Mouse (Mus musculus) cortical plate, adult 2 months (tissue): ENCODE results near the gene Ptpn13. TPM values are rescaled to one million over a fixed set of nuclear protein-coding genes. Genes with fewer than 3 reads are reported as not detected.

Experiments
- H3K27ac ChIP-seq: fragments of 200-500 bp; 2 replicates; pipeline ENCODE4 v1.5.1; 2012; ENCODE audit warnings: low read length, control low read depth, inconsistent platforms; ENCODE audit not compliant: insufficient read depth
- H3K4me1 ChIP-seq: fragments of 200-500 bp; 2 replicates; pipeline ENCODE4 v1.6.1; 2011; ENCODE audit warnings: low read length; ENCODE audit not compliant: control insufficient read depth, insufficient read depth
- H3K4me3 ChIP-seq: fragments of 200-500 bp; 2 replicates; pipeline ENCODE4 v1.5.1; 2011; ENCODE audit warnings: mild to moderate bottlenecking, low read length, control low read depth; ENCODE audit not compliant: insufficient read depth
- CTCF ChIP-seq: fragments of 200-500 bp; IDR thresholded peaks from 2 replicates; pipeline ENCODE4 v1.5.1; 2011; ENCODE audit warnings: mild to moderate bottlenecking, control low read depth, low read length; ENCODE audit not compliant: insufficient read depth; ENCODE audit errors: extremely low read depth
- POLR2A ChIP-seq: fragments of 200-500 bp; IDR thresholded peaks from 2 replicates; pipeline ENCODE4 v1.6.1; 2011; ENCODE audit warnings: mild to moderate bottlenecking, low read length, control low read depth; ENCODE audit not compliant: insufficient read depth; ENCODE audit errors: extremely low read depth
- polyA plus RNA-seq: library from polyadenylated mRNA; depleted of rRNA; stranded (reverse); fragments of >200 nt; gene quantifications from 2 replicates; pipeline ENCODE4 v1.2.3, GENCODE M21; 2012; rRNA removed

Gene Ptpn13
- polyA plus RNA-seq, 1 experiment = 6.6 TPM

DNA sequence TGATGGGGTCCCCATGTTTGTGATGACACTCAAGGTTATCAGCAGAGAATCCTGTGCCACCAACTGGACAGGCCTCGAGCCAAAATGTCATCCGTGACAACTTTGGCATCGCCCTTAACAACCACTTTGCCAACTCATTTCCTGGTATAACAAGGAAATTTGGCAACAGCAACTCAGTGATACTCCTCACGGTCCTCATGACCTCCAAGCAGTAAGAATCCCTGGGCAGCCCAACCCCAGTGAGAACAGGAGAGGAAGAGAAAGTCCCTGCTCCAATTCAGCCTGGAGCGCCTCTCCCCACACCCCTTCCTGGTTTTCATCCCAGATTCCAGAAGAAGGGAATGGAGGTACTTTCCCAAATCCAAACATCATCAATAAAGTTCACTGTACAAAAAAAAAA, 199.8 kb downstream of the Ptpn13 start:
- TF ChIP-seq CTCF (no peak), POLR2A (no peak)
- H3K4me1 ChIP-seq = no peaks in the 10 kb centered on the region
- no peak overlapping the region for H3K4me3 ChIP-seq
- no peak overlapping the region for H3K27ac ChIP-seq

DNA sequence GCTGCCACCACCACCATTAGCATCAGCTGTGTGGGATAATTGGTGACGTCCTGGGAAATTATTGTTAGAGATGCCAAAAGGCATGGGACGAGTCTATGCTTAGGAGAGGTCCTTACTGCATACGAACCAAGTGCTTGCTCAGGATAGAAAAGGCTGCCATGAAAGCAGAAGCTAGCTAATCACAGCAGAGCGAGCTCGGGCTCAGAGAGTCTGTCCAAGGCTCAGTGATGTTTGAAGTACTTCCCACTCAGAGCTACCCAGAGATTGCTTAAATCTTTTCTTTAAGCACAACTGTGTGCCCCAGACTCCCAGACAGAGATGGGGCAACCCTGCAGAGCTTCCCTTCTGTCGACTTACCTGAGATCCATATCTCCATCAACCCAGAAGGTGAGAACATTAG, 203.5 kb downstream of the Ptpn13 start:
- no peaks in the 10 kb centered on the region for H3K4me1 ChIP-seq
- no peak overlapping the region for H3K27ac ChIP-seq
- no peak for TF ChIP-seq POLR2A
- TF ChIP-seq CTCF = no peak
- no peak overlapping the region for H3K4me3 ChIP-seq

DNA sequence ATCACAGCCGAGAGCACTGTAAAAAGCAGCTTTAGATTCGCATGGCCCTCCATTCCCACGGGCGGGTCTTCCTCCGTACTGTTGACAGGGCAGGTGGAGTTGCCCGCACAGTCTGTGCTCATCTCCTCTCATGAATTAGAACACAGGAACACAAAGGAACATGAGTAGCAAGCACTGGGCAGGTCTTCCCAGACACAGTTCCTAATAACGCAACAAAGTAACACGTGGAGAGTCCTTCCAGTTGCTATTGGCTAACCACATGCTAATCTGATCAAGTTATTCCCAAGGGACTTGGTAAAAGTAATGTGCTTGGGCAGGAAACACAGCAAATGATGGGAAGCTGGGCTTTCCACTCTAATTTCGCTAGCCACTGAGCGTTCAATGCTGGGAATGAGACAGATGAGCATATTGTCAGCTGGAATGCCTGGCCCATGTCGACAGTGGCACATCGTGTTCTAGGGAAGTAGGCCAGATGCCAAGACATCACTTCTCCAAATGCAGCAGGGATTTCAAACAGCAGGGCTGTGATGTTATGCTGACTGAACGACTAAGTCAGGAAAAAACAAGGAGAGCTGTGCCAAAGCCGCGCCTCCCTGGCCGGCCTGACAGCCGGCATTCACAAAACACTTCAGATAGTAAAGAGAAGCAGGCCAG, 204.2 kb downstream of the Ptpn13 start, which contains the start of gene Slc10a6:
Gene Slc10a6 (minus strand): TSS at position 293 of the 654 bp plus-strand sequence.
- Histone ChIP-seq H3K4me3 (no peak within 1 kb of the TSS), H3K4me1 (no peaks in the 10 kb centered on the region), H3K27ac (no peak within 1 kb of the TSS)
- TF ChIP-seq POLR2A (no peak), CTCF (no peak)

DNA sequence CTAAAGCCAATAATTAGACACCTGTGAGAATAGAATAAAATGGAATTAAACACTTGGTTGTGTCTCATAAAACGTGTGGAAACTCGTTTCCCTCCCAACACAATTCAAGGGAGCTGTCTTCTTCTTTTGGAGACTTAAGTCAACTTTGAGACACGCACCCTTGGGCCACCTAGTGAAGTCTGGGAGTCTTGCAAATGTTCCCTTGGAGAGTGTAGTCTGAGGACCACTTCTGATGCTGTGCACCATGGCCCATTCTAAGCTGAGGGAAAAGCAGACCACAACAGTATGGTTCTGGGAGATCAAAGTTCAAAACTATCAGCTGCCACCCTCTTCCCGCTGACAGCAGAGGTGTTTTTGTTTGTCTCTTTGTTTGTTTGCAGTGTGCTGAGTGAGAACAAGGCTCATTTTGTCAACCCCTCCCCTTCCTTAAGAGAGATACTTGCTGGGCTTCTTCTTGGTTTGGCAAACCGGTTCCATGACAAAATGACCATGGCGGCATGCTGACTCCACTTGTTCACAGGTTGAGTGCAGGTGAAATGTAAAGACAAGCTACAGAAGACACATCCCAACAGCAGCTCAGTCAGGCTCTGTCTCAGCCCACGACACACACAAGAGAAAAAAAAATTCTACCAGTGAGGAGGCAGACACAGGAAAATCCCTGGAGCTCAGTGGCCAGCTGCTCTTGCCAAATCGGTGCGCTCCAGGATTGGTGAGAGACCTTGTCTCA, 205.0 kb downstream of the Ptpn13 start:
- H3K4me1 ChIP-seq = no peaks in the 10 kb centered on the region
- H3K4me3 ChIP-seq = no peak overlapping the region
- no peak overlapping the region for H3K27ac ChIP-seq
- TF ChIP-seq CTCF (no peak), POLR2A (no peak)

DNA sequence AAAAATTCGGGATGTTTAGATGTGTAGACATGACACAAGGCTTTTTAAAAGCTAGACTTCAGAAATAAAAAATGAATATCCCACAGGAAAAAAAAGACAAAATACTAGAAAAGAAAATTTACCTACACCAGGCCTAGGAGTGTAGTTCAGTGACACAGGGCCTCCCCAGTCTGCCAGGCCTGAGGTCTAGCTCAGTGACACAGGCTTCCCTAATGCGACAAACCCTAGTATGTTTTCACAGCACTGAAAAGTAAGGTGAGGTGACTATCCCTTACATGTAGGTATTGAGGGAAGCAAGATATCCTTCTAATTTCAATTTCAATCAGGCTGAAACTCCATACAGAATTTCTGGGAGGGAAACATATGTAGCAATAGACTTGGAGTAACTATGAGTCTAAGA, 212.2 kb downstream of the Ptpn13 start:
- no peak overlapping the region for H3K4me3 ChIP-seq
- no peaks in the 10 kb centered on the region for H3K4me1 ChIP-seq
- no peak overlapping the region for H3K27ac ChIP-seq
- no peak for TF ChIP-seq POLR2A
- TF ChIP-seq CTCF = no peak

DNA sequence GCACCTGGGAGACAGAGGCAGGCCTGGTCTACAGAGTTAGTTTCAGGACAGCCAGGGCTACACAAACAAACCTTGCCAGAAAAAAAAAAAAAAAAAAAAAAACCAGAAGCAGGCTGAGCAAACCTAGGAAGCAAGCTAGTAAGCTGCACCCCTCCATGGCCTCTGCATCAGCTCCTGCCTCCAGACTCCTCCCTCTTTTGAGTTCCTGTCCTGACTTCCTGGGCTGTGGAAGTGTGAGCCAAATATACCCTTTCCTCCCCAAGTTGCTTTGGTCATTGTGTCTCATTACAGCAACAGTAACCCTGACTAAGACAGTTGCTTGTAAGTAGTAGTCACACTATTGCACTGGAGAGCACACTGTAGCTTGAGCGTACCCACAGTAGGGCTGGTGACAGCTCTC, 219.2 kb downstream of the Ptpn13 start:
- Histone ChIP-seq H3K4me3 (no peak overlapping the region), H3K27ac (no peak overlapping the region), H3K4me1 (peaks cover 2% of the 10 kb centered on the region; the same call in 1 of the 2 replicates)
- TF ChIP-seq CTCF = no peak
- no peak for TF ChIP-seq POLR2A

DNA sequence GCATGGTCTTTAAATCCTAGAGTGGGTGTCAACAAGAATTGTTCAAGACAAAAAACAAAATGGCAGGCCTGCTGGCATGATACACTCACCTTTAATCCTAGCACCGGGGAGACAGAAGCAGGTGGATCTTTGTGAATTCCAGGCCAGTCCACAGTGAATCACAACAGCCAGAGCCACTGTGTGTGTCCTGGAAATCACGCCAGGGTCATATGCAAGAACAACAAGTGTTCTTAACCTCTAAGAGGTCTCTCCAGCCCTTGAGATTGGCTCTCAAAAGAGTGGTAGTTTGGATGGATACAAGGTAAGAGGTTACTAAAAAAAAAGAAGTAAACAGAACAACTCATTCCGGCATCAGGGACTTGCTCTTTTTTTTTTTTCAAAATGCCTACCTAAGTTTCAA, 222.3 kb downstream of the Ptpn13 start:
- H3K4me1 ChIP-seq = peaks cover 2% of the 10 kb centered on the region; the same call in 1 of the 2 replicates
- H3K27ac ChIP-seq = no peak overlapping the region
- H3K4me3 ChIP-seq = no peak overlapping the region
- TF ChIP-seq POLR2A (no peak), CTCF (no peak)

Other genes starting within 250 kb of the Ptpn13 start
- gene Mapk10, start 213.9 kb upstream of the Ptpn13 start, polyA plus RNA-seq = 199 and 210 TPM in 2 replicates
- gene Slc10a6, start 204.2 kb downstream of the Ptpn13 start, polyA plus RNA-seq = 0.04 TPM in 1 of 2 replicates, not detected in the other
- gene 1700016H13Rik, start 230.8 kb downstream of the Ptpn13 start, polyA plus RNA-seq = not detected in 2 replicates